Mouse (Mus musculus): ENCODE measurements at regions not wholly inside any gene's neighbourhood (a gene's known extent, or its start where the extent isn't known, plus 50 kb on each side); places are given as distances from the start of the nearest gene placed in this dataset.

DNA sequence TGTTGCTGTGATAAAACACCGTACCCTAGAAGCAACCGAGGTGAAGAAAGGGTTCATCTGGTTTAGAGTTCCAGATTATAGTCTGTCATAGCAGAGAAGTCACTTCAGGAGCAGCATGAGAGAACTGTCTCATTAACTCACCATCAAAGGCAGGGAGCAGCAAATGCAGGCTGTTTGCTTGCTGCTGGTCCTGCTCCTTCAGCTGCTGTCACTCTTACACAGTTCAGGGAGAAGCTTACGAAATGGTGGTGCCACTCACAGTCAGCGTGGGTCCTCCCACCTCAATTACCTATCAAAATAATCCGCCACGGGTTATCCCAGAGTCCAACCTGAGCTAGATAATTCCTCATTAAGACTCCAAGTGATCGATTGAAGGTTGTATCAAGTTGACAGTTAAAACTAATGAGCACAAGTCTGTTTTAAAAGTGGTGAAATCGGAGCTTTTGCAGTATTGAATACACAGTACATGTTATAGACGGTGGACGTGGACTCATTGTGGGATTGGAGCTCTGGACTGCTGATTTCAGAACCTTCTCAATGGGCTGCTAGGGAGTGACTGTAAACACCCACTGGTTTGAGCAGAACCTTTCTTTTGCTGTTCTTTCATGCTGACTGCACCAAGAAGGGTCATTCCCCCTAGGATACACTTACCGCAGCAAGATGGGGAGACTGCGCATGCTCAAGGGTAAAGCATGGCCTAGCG is 87.4 kb upstream of the Stac start:
- TF ChIP-seq IRF4 (IDR thresholded peaks at IDR 0.05; ENCODE audit: low read depth, low read length) (no peak), CTCF (conservative IDR thresholded peaks at IDR 0.05 in 1 of 2, IDR thresholded peaks at IDR 0.05 in 1 of 2; ENCODE audit: low read depth in 2 of 2, low read length in 2 of 2) (no peak), KAT2A (IDR thresholded peaks at IDR 0.05; ENCODE audit: insufficient replicate concordance, low read length) (no peak), POLR2A (IDR thresholded peaks at IDR 0.05; ENCODE audit: low read depth, low read length) (no peak), BHLHE40 (IDR thresholded peaks at IDR 0.05; ENCODE audit: low read depth, low read length) (no peak), CHD2 (IDR thresholded peaks at IDR 0.05; ENCODE audit: low read length) (no peak), MEF2A (IDR thresholded peaks at IDR 0.05; ENCODE audit: borderline replicate concordance, low read depth, low read length) (no peak), TBP (conservative IDR thresholded peaks at IDR 0.05; ENCODE audit: low read depth, low read length) (no peak), E2F4 (IDR thresholded peaks at IDR 0.05; ENCODE audit: insufficient replicate concordance, low read depth, low read length) (no peak)
